Mouse (Mus musculus) retina, embryonic 14.5 days (tissue): ENCODE results near the gene Ccdc33.

Source experiments
- DNase-seq: peaks from one replicate; pipeline ENCODE4 v3.0.0-alpha.2; 2015; ENCODE audit warnings: low spot score

Ccdc33 gene

GRCm38 (mm10) chr9:58091623-58092425, 26.8 kb downstream of the Ccdc33 start:
- DNase-seq: no peak

- DNase-seq: no peak
Observed at GRCm38 (mm10) chr9:58087277-58087998, 31.2 kb downstream of the Ccdc33 start.

GRCm38 (mm10) chr9:58086861-58087260, 31.8 kb downstream of the Ccdc33 start:
- DNase-seq: no peak

GRCm38 (mm10) chr9:58086203-58086602, 32.4 kb downstream of the Ccdc33 start:
- DNase-seq: no peak

- no peak for DNase-seq
Observed at GRCm38 (mm10) chr9:58085074-58085473, 33.5 kb downstream of the Ccdc33 start.

GRCm38 (mm10) chr9:58084586-58084985, 34.0 kb downstream of the Ccdc33 start:
- no peak for DNase-seq

GRCm38 (mm10) chr9:58074561-58074960, 44.1 kb downstream of the Ccdc33 start:
- DNase-seq: no peak

- no peak for DNase-seq
Observed at GRCm38 (mm10) chr9:58067546-58067945, 51.1 kb downstream of the Ccdc33 start.

GRCm38 (mm10) chr9:58066731-58067095, 51.9 kb downstream of the Ccdc33 start:
- no peak for DNase-seq

- DNase-seq: no peak
Observed at GRCm38 (mm10) chr9:58065977-58066730, 52.5 kb downstream of the Ccdc33 start.

- peak; percentile 73 for DNase-seq
Observed at GRCm38 (mm10) chr9:58065532-58065931, 53.1 kb downstream of the Ccdc33 start.

- DNase-seq: no peak
Observed at GRCm38 (mm10) chr9:58063531-58063930, 55.1 kb downstream of the Ccdc33 start, which contains the start of gene Stra6. Stra6 (plus strand) TSS chr9:58063788.

- peak; percentile 84 for DNase-seq
Observed at GRCm38 (mm10) chr9:58060677-58061667, 57.7 kb downstream of the Ccdc33 start.

GRCm38 (mm10) chr9:58059920-58060319, 58.7 kb downstream of the Ccdc33 start:
- DNase-seq: no peak

GRCm38 (mm10) chr9:58055666-58056065, 63.0 kb downstream of the Ccdc33 start:
- DNase-seq: no peak

GRCm38 (mm10) chr9:58054032-58054431, 64.6 kb downstream of the Ccdc33 start:
- no peak for DNase-seq

- no peak for DNase-seq
Observed at GRCm38 (mm10) chr9:58053544-58053943, 65.1 kb downstream of the Ccdc33 start.

GRCm38 (mm10) chr9:58053102-58053501, 65.5 kb downstream of the Ccdc33 start:
- peak; percentile 85 for DNase-seq

GRCm38 (mm10) chr9:58051937-58052336, 66.7 kb downstream of the Ccdc33 start:
- peak; percentile 60 for DNase-seq

GRCm38 (mm10) chr9:58049861-58050260, 68.8 kb downstream of the Ccdc33 start:
- no peak for DNase-seq

- no peak for DNase-seq
Observed at GRCm38 (mm10) chr9:58049186-58049585, 69.4 kb downstream of the Ccdc33 start.
